Mouse (Mus musculus): Measurements from ENCODE around the gene Olfr164. TPM values are rescaled to one million over a fixed set of nuclear protein-coding genes. Genes with fewer than 3 reads are reported as not detected.

The Olfr164 gene
- not detected in 2 replicates for polyA plus RNA-seq (2015; fragmentation: Nextera tagmentation; extraction: Ambion mirVana)

GRCm38 (mm10) chr16:19313964-19314363, at the start of gene Olfr164:
Gene Olfr164, minus strand, starts transcription at chr16:19314064.
- H3K27me3 ChIP-seq: no peaks in the 10 kb centered on the region
- H3K4me2 ChIP-seq: no peak within 1 kb of the TSS
- ATAC-seq (ENCODE audit: low read depth): no peak
- no peaks in the 10 kb centered on the region for H3K36me3 ChIP-seq
- 0 out of 2 replicates have a peak, but pooled peaks cover 2% of the 10 kb centered on the region for H3K9me3 ChIP-seq
- no peak within 1 kb of the TSS for H3K4me3 ChIP-seq
- no peak within 1 kb of the TSS for H3K9ac ChIP-seq
- WGBS: 41% methylated on average over 1 of the region's 1 CpGs
- H3K27ac ChIP-seq (replicated peaks): no peak within 1 kb of the TSS
- no peaks in the 10 kb centered on the region for H3K4me1 ChIP-seq (replicated peaks)

GRCm38 (mm10) chr16:19349111-19349510, 35.2 kb upstream of the Olfr164 start:
- Histone ChIP-seq H3K9ac (no peak overlapping the region), H3K4me3 (no peak overlapping the region), H3K36me3 (no peaks in the 10 kb centered on the region), H3K27me3 (no peaks in the 10 kb centered on the region), H3K9me3 (no peaks in the 10 kb centered on the region), H3K4me2 (no peak overlapping the region), H3K27ac (replicated peaks) (no peak overlapping the region), H3K4me1 (replicated peaks) (no peaks in the 10 kb centered on the region)
- ATAC-seq (ENCODE audit: low read depth): no peak
- WGBS: 90% methylated on average over 6 of the region's 6 CpGs

- no peak overlapping the region for H3K27ac ChIP-seq (replicated peaks)
- H3K4me2 ChIP-seq: no peak overlapping the region
- no peaks in the 10 kb centered on the region for H3K36me3 ChIP-seq
- H3K9ac ChIP-seq: no peak overlapping the region
- ATAC-seq (ENCODE audit: low read depth): no peak
- no peaks in the 10 kb centered on the region for H3K9me3 ChIP-seq
- no peaks in the 10 kb centered on the region for H3K27me3 ChIP-seq
- no peaks in the 10 kb centered on the region for H3K4me1 ChIP-seq (replicated peaks)
- WGBS: 38% methylated on average over 1 of the region's 1 CpGs
- H3K4me3 ChIP-seq: no peak overlapping the region
Measured at GRCm38 (mm10) chr16:19263235-19263634, 50.6 kb downstream of the Olfr164 start.

DNA sequence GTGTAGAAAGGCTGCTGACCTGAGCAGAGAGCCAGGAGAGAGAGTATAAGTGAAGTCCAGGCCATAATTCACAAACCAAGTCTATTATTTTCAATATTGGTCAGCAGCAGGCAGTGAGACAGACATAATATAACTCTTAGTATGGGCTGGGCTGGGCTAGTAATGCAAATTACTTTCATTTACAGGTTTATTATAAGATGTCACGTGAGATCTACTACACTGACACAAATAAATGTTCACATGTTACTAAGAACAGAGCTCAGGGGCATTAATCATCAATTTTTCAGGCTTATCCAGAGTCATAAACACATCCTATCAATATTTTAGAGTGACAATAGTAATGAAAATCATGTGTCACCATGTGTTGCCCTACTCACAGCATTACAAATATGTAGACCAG, 53.1 kb downstream of the Olfr164 start:
- no peak overlapping the region for H3K27ac ChIP-seq (replicated peaks)
- no peak overlapping the region for H3K4me2 ChIP-seq
- H3K27me3 ChIP-seq: no peaks in the 10 kb centered on the region
- no peaks in the 10 kb centered on the region for H3K4me1 ChIP-seq (replicated peaks)
- no peak overlapping the region for H3K9ac ChIP-seq
- no peak overlapping the region for H3K4me3 ChIP-seq
- ATAC-seq (ENCODE audit: low read depth): no peak
- 79% methylated on average over 1 of the region's 1 CpGs for whole genome bisulfite sequencing
- H3K36me3 ChIP-seq: no peaks in the 10 kb centered on the region
- H3K9me3 ChIP-seq: no peaks in the 10 kb centered on the region

DNA sequence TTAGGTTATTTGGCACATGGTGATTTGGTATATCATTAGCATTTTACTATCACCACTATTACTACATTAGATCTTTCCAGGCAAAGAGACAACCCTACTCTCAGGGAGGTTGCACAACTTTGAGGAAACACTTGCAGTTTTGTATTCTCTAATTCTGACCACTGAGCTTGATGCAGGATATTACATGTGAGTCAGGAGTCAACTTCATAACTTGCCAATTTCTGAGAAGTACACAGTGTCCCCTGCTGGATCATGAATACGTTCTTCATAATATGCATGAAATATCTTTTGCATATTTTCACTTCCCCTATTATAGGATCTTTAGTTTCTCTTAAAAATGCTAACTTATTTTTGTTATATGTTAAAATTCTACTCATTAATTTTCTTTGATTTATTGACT, 68.0 kb downstream of the Olfr164 start:
- Histone ChIP-seq H3K4me3 (no peak overlapping the region), H3K9ac (no peak overlapping the region), H3K27ac (replicated peaks) (no peak overlapping the region), H3K4me1 (replicated peaks) (no peaks in the 10 kb centered on the region), H3K36me3 (no peaks in the 10 kb centered on the region), H3K27me3 (no peaks in the 10 kb centered on the region), H3K4me2 (no peak overlapping the region), H3K9me3 (peaks cover 2% of the 10 kb centered on the region; the same call in 1 of the 2 replicates)
- ATAC-seq (ENCODE audit: low read depth): no peak
- 73% methylated on average over 1 of the region's 1 CpGs for WGBS

- no peaks in the 10 kb centered on the region for H3K27me3 ChIP-seq
- ATAC-seq (ENCODE audit: low read depth): no peak
- H3K9me3 ChIP-seq: no peaks in the 10 kb centered on the region
- H3K4me2 ChIP-seq: no peak overlapping the region
- H3K36me3 ChIP-seq: no peaks in the 10 kb centered on the region
- H3K4me1 ChIP-seq (replicated peaks): no peaks in the 10 kb centered on the region
- H3K27ac ChIP-seq (replicated peaks): no peak overlapping the region
- no peak overlapping the region for H3K9ac ChIP-seq
- no peak overlapping the region for H3K4me3 ChIP-seq
Measured at GRCm38 (mm10) chr16:19241539-19242025, 72.3 kb downstream of the Olfr164 start.

DNA sequence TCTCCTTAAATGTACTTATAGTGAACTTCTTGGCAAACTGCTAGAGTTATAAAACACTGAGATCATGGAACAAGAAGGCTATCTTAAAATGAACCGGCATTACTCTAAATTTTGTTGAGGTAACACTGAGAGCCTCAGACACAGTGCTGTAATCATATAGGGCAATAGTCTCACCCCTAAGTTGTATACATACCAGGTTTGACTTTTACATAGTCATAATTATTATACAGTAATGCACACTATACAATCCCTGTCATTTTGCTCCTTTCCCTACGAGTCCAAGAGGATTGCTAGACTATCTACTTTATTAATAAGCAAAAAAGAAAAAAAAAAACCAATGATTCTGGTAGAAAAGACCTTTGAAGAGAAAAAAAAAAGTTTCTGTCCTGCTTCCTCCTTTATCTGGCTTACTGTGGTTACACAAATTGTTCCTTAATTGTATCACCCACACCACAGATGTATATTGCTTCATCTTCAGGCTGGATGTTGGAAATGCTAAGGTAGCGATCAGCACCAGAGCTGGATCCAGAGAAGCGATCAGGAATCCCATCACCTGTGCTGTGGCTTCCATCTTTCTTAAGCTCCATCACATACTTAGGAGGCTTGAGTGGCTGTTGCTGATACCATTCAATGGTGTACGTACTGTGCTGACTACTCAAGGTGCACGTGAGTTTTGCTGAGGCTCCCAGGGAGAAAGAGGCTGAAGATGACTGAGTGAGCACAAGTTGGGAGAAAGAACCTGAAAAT, 72.9 kb downstream of the Olfr164 start:
- H3K27me3 ChIP-seq: no peaks in the 10 kb centered on the region
- no peak overlapping the region for H3K4me2 ChIP-seq
- no peaks in the 10 kb centered on the region for H3K36me3 ChIP-seq
- ATAC-seq (ENCODE audit: low read depth): no peak
- no peaks in the 10 kb centered on the region for H3K9me3 ChIP-seq
- no peak overlapping the region for H3K4me3 ChIP-seq
- no peaks in the 10 kb centered on the region for H3K4me1 ChIP-seq (replicated peaks)
- WGBS: 84% methylated on average over 6 of the region's 6 CpGs
- no peak overlapping the region for H3K9ac ChIP-seq
- H3K27ac ChIP-seq (replicated peaks): no peak overlapping the region

DNA sequence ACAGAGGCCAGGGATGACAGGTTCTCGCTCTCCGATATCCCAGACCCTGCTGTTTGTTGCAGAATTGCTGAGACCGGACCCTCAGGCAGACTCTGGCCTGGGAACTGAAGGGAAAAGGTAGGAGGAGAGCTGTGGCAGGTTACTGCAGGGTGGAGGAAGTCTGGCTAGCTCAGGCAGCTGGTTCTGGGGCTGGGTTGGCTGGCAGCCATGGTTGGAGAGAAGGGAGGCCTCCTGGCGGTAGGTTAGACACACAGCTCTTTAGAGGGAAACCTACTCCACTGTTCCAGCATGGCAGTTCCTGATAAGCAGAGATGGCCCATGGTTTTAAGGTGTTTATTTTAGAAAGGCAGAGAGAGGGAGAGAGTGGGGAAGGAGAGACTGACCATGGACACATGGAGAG, 77.1 kb downstream of the Olfr164 start:
- H3K36me3 ChIP-seq: no peaks in the 10 kb centered on the region
- 93% methylated on average over 4 of the region's 4 CpGs for WGBS

More for the DNA sequence above, 77.1 kb downstream of the Olfr164 start:
- Histone ChIP-seq H3K27ac (replicated peaks) (no peak overlapping the region), H3K4me3 (no peak overlapping the region), H3K4me1 (replicated peaks) (no peaks in the 10 kb centered on the region), H3K27me3 (no peaks in the 10 kb centered on the region), H3K4me2 (no peak overlapping the region), H3K9ac (no peak overlapping the region), H3K9me3 (no peaks in the 10 kb centered on the region)
- no peak for ATAC-seq (ENCODE audit: low read depth)

Small RNAs within 50 kb of the gene (microRNA-seq; reads per million reads assigned to microRNA genes)
- not detected for gene Gm23612

Other genes with a start within 250 kb of the Olfr164 start
- not detected in 2 replicates for gene Olfr165, start 109.1 kb upstream of the Olfr164 start, polyA plus RNA-seq (2015; fragmentation: Nextera tagmentation; extraction: Ambion mirVana)
- not detected in 2 replicates for gene Olfr166, start 169.6 kb upstream of the Olfr164 start, polyA plus RNA-seq (2015; fragmentation: Nextera tagmentation; extraction: Ambion mirVana)
- not detected in 2 replicates for gene Olfr167, start 208.2 kb upstream of the Olfr164 start, polyA plus RNA-seq (2015; fragmentation: Nextera tagmentation; extraction: Ambion mirVana)
- not detected in 2 replicates for gene Olfr168, start 221.5 kb upstream of the Olfr164 start, polyA plus RNA-seq (2015; fragmentation: Nextera tagmentation; extraction: Ambion mirVana)

All from neural tube, embryonic 13.5 days (tissue).